In the genomic region with DNA sequence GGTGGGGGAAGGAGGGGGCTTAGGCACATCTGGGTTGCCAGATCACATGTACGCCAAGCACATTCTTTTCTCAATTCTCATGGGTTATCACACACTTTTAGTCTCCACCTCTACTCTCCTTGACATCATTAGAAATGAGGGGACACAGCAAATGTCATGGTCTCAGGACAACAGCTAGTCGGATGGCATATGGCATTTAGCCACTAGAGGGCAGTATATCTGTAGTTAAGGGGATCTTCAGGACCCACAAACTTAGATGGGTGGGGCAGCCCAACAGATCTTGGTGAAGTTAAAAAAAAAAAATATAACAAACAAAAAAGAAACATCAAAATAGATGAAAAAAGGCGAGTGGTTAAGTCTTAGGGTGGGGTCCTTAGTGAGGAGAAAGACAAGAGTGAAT, we compare ENCODE assay signal across 8 mouse cellular contexts. TPM values are rescaled to one million over a fixed set of nuclear protein-coding genes. Genes with fewer than 3 reads are reported as not detected.
DNase-seq lines count a peak whose midpoint lies in the region; ATAC-seq and TF ChIP-seq lines count a peak whose summit lies in the region.

No protein-coding gene starts in this region.

- H3K79me2 ChIP-seq in heart, adult 2 months (replicated peaks; ENCODE audit: control insufficient read depth, insufficient read depth, low read length) = no peaks in the 10 kb centered on the region

- WGBS in heart, adult 2 months = 7% methylated on average over 3 of the region's 3 CpGs
- WGBS in heart, embryonic 10.5 days = 9% methylated on average over 3 of the region's 3 CpGs

- no peak overlapping the region for H3K4me3 ChIP-seq in heart, adult 2 months
- no peak overlapping the region for H3K4me3 ChIP-seq in heart, embryonic 10.5 days

- TF ChIP-seq POLR2A in heart, adult 2 months (IDR thresholded peaks at IDR 0.05; ENCODE audit: insufficient read depth, low read depth, low read length) = no peak

- TF ChIP-seq EP300 in heart, adult 2 months (IDR thresholded peaks at IDR 0.05; ENCODE audit: insufficient read depth, low read depth, low read length) = no peak

- no peaks in the 10 kb centered on the region for H3K27me3 ChIP-seq in heart, adult 2 months (ENCODE audit: control insufficient read depth, insufficient read depth, low read length)
- H3K27me3 ChIP-seq in heart, embryonic 10.5 days (ENCODE audit: insufficient read depth, poor library complexity, severe bottlenecking) = no peaks in the 10 kb centered on the region

- peak; percentile 22 to 51 for DNase-seq in heart, adult 2 months
- DNase-seq in heart, embryonic 10.5 days (ENCODE audit: low spot score) = no peak
- DNase-seq in urinary bladder, postnatal 25 days (ENCODE audit: low spot score) = peak; percentile 59
- DNase-seq in urinary bladder, adult 18-20 months (ENCODE audit: low spot score in 2 of 2) = no peak
- DNase-seq in kidney, postnatal 25 days = peak; percentile 66 to 87
- peak; percentile 68 to 76 for DNase-seq in natural killer cell, adult 2 months (ENCODE audit: low spot score in 2 of 2)

- H3K27ac ChIP-seq in heart, adult 2 months = no peak overlapping the region
- no peak overlapping the region for H3K27ac ChIP-seq in heart, embryonic 10.5 days

- no peaks in the 10 kb centered on the region for H3K36me3 ChIP-seq in heart, adult 2 months (ENCODE audit: control insufficient read depth, insufficient read depth, low read length)
- H3K36me3 ChIP-seq in heart, embryonic 10.5 days = 0 out of 2 replicates have a peak, but pooled peaks cover 4% of the 10 kb centered on the region

- H3K4me1 ChIP-seq in heart, adult 2 months (ENCODE audit: control insufficient read depth, insufficient read depth, low read length) = peaks cover 2% of the 10 kb centered on the region; the same call in 1 of the 2 replicates
- H3K4me1 ChIP-seq in heart, embryonic 10.5 days = peaks cover 20% of the 10 kb centered on the region

- TF ChIP-seq CTCF in heart, adult 2 months (IDR thresholded peaks at IDR 0.05) = peak; percentile 92

- H3K9me3 ChIP-seq in heart, embryonic 10.5 days = no peaks in the 10 kb centered on the region

- ATAC-seq in common myeloid progenitor, adult 5-6 weeks (replicated peaks; ENCODE audit: low read depth, poor library complexity, severe bottlenecking) = peak; percentile 27; the same call in 1 of the 2 replicates
- ATAC-seq in megakaryocyte-erythroid progenitor cell, adult 5-6 weeks (replicated peaks; ENCODE audit: low FRiP score, low TSS enrichment, poor library complexity, severe bottlenecking) = no peak; the same call in 1 of the 2 replicates

- H3K9ac ChIP-seq in heart, adult 2 months (ENCODE audit: low read depth, low read length) = no peak overlapping the region

- intact Hi-C loops in heart, adult 2 months (cut with DNase I) = loop anchor here (1.0 kb wide), 2 partner anchors 51 to 116 kb away; no protein-coding TSS in a partner anchor

RNA-seq across cellular contexts. Expression of gene Kmt2d, which starts 6.3 kb away (rescaled TPM):
- total RNA-seq in heart, adult 2 months (2021) = 10 to 100 TPM; 51.3 to 56.5 TPM
- polyA plus RNA-seq in heart, adult 2 months (2012; rRNA removed) = 17.1 and 17.7 TPM in 2 replicates
- 10.1 and 12.0 TPM in 2 replicates for polyA plus RNA-seq in heart, embryonic 10.5 days (2016; fragmentation: Nextera tagmentation; extraction: Ambion mirVana)
- 27.3 and 52.2 TPM in 2 replicates for total RNA-seq in common myeloid progenitor, adult 5-6 weeks (2017)
- total RNA-seq in megakaryocyte-erythroid progenitor cell, adult 5-6 weeks (2014; fragmentation: Nextera tagmentation) = 55.2 and 72.7 TPM in 2 replicates
- 27.5 and 31.8 TPM in 2 replicates for total RNA-seq in megakaryocyte-erythroid progenitor cell, adult 5-6 weeks (2017)

RNA-seq across cellular contexts. Expression of gene Rhebl1, which starts 17.0 kb away (rescaled TPM):
- 1 to 10 TPM; 1.6 to 2.3 TPM for total RNA-seq in heart, adult 2 months (2021)
- 3.7 and 4.4 TPM in 2 replicates for polyA plus RNA-seq in heart, adult 2 months (2012; rRNA removed)
- polyA plus RNA-seq in heart, embryonic 10.5 days (2016; fragmentation: Nextera tagmentation; extraction: Ambion mirVana) = 6.5 and 11.8 TPM in 2 replicates
- total RNA-seq in common myeloid progenitor, adult 5-6 weeks (2017) = 3.0 and 12.0 TPM in 2 replicates
- total RNA-seq in megakaryocyte-erythroid progenitor cell, adult 5-6 weeks (2014; fragmentation: Nextera tagmentation) = 17.4 and 25.2 TPM in 2 replicates
- total RNA-seq in megakaryocyte-erythroid progenitor cell, adult 5-6 weeks (2017) = 4.3 and 9.4 TPM in 2 replicates

RNA-seq across cellular contexts. Expression of gene Dhh, which starts 21.0 kb away (rescaled TPM):
- 1 to 10 TPM in 1 of 2 experiments, under 1 TPM in 1; 0.73 to 1.5 TPM for total RNA-seq in heart, adult 2 months (2021)
- 0.94 and 1.8 TPM in 2 replicates for polyA plus RNA-seq in heart, adult 2 months (2012; rRNA removed)
- polyA plus RNA-seq in heart, embryonic 10.5 days (2016; fragmentation: Nextera tagmentation; extraction: Ambion mirVana) = 2.9 and 3.0 TPM in 2 replicates
- not detected in 2 replicates for total RNA-seq in common myeloid progenitor, adult 5-6 weeks (2017)
- not detected in 2 replicates for total RNA-seq in megakaryocyte-erythroid progenitor cell, adult 5-6 weeks (2014; fragmentation: Nextera tagmentation)
- not detected in 2 replicates for total RNA-seq in megakaryocyte-erythroid progenitor cell, adult 5-6 weeks (2017)

RNA-seq across cellular contexts. Expression of gene Lmbr1l, which starts 40.7 kb away (rescaled TPM):
- 10 to 100 TPM in 1 of 2 experiments, 1 to 10 TPM in 1; 7.1 to 11.1 TPM for total RNA-seq in heart, adult 2 months (2021)
- 23.2 and 25.0 TPM in 2 replicates for polyA plus RNA-seq in heart, adult 2 months (2012; rRNA removed)
- 14.9 and 20.2 TPM in 2 replicates for polyA plus RNA-seq in heart, embryonic 10.5 days (2016; fragmentation: Nextera tagmentation; extraction: Ambion mirVana)
- 0.97 and 9.0 TPM in 2 replicates for total RNA-seq in common myeloid progenitor, adult 5-6 weeks (2017)
- total RNA-seq in megakaryocyte-erythroid progenitor cell, adult 5-6 weeks (2014; fragmentation: Nextera tagmentation) = 8.7 and 14.5 TPM in 2 replicates
- 5.7 and 12.0 TPM in 2 replicates for total RNA-seq in megakaryocyte-erythroid progenitor cell, adult 5-6 weeks (2017)

RNA-seq across cellular contexts. Expression of gene Prkag1, which starts 46.0 kb away (rescaled TPM):
- total RNA-seq in heart, adult 2 months (2021) = 100 to 1,000 TPM; 104 to 114 TPM
- polyA plus RNA-seq in heart, adult 2 months (2012; rRNA removed) = 95.7 and 200 TPM in 2 replicates
- 95.0 and 97.7 TPM in 2 replicates for polyA plus RNA-seq in heart, embryonic 10.5 days (2016; fragmentation: Nextera tagmentation; extraction: Ambion mirVana)
- total RNA-seq in common myeloid progenitor, adult 5-6 weeks (2017) = 65.2 and 77.8 TPM in 2 replicates
- total RNA-seq in megakaryocyte-erythroid progenitor cell, adult 5-6 weeks (2014; fragmentation: Nextera tagmentation) = 61.3 and 121 TPM in 2 replicates
- total RNA-seq in megakaryocyte-erythroid progenitor cell, adult 5-6 weeks (2017) = 120 and 143 TPM in 2 replicates

Comparison
In these comparisons a context has a peak if more than half of its experiments do, and no peak if none do; other contexts are left out.
1. DNase-seq: peak in heart, adult 2 months (2 of 2), urinary bladder, postnatal 25 days (single experiment), kidney, postnatal 25 days (2 of 2) and natural killer cell, adult 2 months (2 of 2); none in heart, embryonic 10.5 days (single experiment) and urinary bladder, adult 18-20 months (0 of 2).